Mouse (Mus musculus): ENCODE measurements around the gene Zkscan1. TPM values are rescaled to one million over a fixed set of nuclear protein-coding genes. Genes with fewer than 3 reads are reported as not detected.

The Zkscan1 gene
- polyA plus RNA-seq, 1 experiment, result 12.0 TPM

GRCm38 (mm10) chr5:138085421-138085911, 582 bp downstream of the Zkscan1 start:
- H3K4me1 ChIP-seq (ENCODE audit: control insufficient read depth, insufficient read depth, low read length), result peaks cover 5% of the 10 kb centered on the region; the same call in 1 of the 2 replicates
- H3K4me3 ChIP-seq (ENCODE audit: insufficient read depth, low read length), result peak overlapping the region; percentile 96
- TF ChIP-seq CTCF (IDR thresholded peaks at IDR 0.05; ENCODE audit: low read depth, low read length) (no peak), POLR2A (IDR thresholded peaks at IDR 0.05; ENCODE audit: borderline replicate concordance, low read depth, low read length) (no peak)
- H3K27ac ChIP-seq (ENCODE audit: insufficient read depth, low read depth, low read length), result peak overlapping the region; percentile 68

- H3K4me1 ChIP-seq (ENCODE audit: control insufficient read depth, insufficient read depth, low read length), result peaks cover 5% of the 10 kb centered on the region; the same call in 1 of the 2 replicates
- no peak overlapping the region for H3K4me3 ChIP-seq (ENCODE audit: insufficient read depth, low read length)
- H3K27ac ChIP-seq (ENCODE audit: insufficient read depth, low read depth, low read length), result no peak overlapping the region
- TF ChIP-seq CTCF (IDR thresholded peaks at IDR 0.05; ENCODE audit: low read depth, low read length) (no peak), POLR2A (IDR thresholded peaks at IDR 0.05; ENCODE audit: borderline replicate concordance, low read depth, low read length) (no peak)
Observed at GRCm38 (mm10) chr5:138086842-138087241, 2.0 kb downstream of the Zkscan1 start.

- H3K27ac ChIP-seq (ENCODE audit: insufficient read depth, low read depth, low read length), result no peak overlapping the region
- no peak overlapping the region for H3K4me3 ChIP-seq (ENCODE audit: insufficient read depth, low read length)
- peaks cover 5% of the 10 kb centered on the region; the same call in 1 of the 2 replicates for H3K4me1 ChIP-seq (ENCODE audit: control insufficient read depth, insufficient read depth, low read length)
- TF ChIP-seq CTCF (IDR thresholded peaks at IDR 0.05; ENCODE audit: low read depth, low read length), result no peak
Observed at GRCm38 (mm10) chr5:138088366-138088765, 3.5 kb downstream of the Zkscan1 start.

- Histone ChIP-seq H3K4me1 (ENCODE audit: control insufficient read depth, insufficient read depth, low read length) (peaks cover 5% of the 10 kb centered on the region; the same call in 1 of the 2 replicates), H3K27ac (ENCODE audit: insufficient read depth, low read depth, low read length) (no peak overlapping the region), H3K4me3 (ENCODE audit: insufficient read depth, low read length) (no peak overlapping the region)
- no peak for TF ChIP-seq CTCF (IDR thresholded peaks at IDR 0.05; ENCODE audit: low read depth, low read length)
- no peak for TF ChIP-seq POLR2A (IDR thresholded peaks at IDR 0.05; ENCODE audit: borderline replicate concordance, low read depth, low read length)
Observed at GRCm38 (mm10) chr5:138089108-138089551, 4.2 kb downstream of the Zkscan1 start.

GRCm38 (mm10) chr5:138090271-138090670, 5.4 kb downstream of the Zkscan1 start:
- Histone ChIP-seq H3K4me3 (ENCODE audit: insufficient read depth, low read length) (no peak overlapping the region), H3K4me1 (ENCODE audit: control insufficient read depth, insufficient read depth, low read length) (peaks cover 5% of the 10 kb centered on the region; the same call in 1 of the 2 replicates), H3K27ac (ENCODE audit: insufficient read depth, low read depth, low read length) (no peak overlapping the region)
- TF ChIP-seq POLR2A (IDR thresholded peaks at IDR 0.05; ENCODE audit: borderline replicate concordance, low read depth, low read length) (no peak), CTCF (IDR thresholded peaks at IDR 0.05; ENCODE audit: low read depth, low read length) (peak; percentile 53)

GRCm38 (mm10) chr5:138090737-138091136, 5.9 kb downstream of the Zkscan1 start:
- Histone ChIP-seq H3K4me3 (ENCODE audit: insufficient read depth, low read length) (no peak overlapping the region), H3K4me1 (ENCODE audit: control insufficient read depth, insufficient read depth, low read length) (peaks cover 5% of the 10 kb centered on the region; the same call in 1 of the 2 replicates), H3K27ac (ENCODE audit: insufficient read depth, low read depth, low read length) (no peak overlapping the region)
- no peak for TF ChIP-seq CTCF (IDR thresholded peaks at IDR 0.05; ENCODE audit: low read depth, low read length)
- no peak for TF ChIP-seq POLR2A (IDR thresholded peaks at IDR 0.05; ENCODE audit: borderline replicate concordance, low read depth, low read length)

DNA sequence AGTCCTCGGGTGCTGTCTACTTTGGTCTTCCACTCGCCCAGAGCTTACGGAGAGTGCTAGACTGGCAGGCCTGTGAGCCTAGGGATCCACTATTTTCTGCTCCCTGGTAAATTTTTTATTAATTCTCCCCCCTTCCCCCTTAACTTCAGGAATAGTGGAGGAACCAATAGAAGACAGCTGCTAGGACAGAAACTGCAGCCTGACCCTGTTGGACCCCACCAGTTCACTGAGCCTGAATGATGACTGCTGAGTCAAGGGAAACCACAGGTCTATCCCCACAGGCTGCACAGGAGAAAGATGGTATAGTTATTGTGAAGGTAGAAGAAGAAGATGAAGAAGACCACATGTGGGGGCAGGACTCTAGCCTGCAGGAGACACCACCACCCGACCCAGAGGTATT, 7.9 kb downstream of the Zkscan1 start:
- TF ChIP-seq POLR2A (IDR thresholded peaks at IDR 0.05; ENCODE audit: borderline replicate concordance, low read depth, low read length) (no peak), CTCF (IDR thresholded peaks at IDR 0.05; ENCODE audit: low read depth, low read length) (no peak)
- Histone ChIP-seq H3K4me1 (ENCODE audit: control insufficient read depth, insufficient read depth, low read length) (0 out of 2 replicates have a peak, but pooled peaks cover 2% of the 10 kb centered on the region), H3K27ac (ENCODE audit: insufficient read depth, low read depth, low read length) (no peak overlapping the region), H3K4me3 (ENCODE audit: insufficient read depth, low read length) (no peak overlapping the region)

- no peak overlapping the region for H3K27ac ChIP-seq (ENCODE audit: insufficient read depth, low read depth, low read length)
- TF ChIP-seq POLR2A (IDR thresholded peaks at IDR 0.05; ENCODE audit: borderline replicate concordance, low read depth, low read length) (no peak), CTCF (IDR thresholded peaks at IDR 0.05; ENCODE audit: low read depth, low read length) (no peak)
- no peaks in the 10 kb centered on the region for H3K4me1 ChIP-seq (ENCODE audit: control insufficient read depth, insufficient read depth, low read length)
- H3K4me3 ChIP-seq (ENCODE audit: insufficient read depth, low read length), result no peak overlapping the region
Observed at GRCm38 (mm10) chr5:138094474-138094873, 9.6 kb downstream of the Zkscan1 start.

DNA sequence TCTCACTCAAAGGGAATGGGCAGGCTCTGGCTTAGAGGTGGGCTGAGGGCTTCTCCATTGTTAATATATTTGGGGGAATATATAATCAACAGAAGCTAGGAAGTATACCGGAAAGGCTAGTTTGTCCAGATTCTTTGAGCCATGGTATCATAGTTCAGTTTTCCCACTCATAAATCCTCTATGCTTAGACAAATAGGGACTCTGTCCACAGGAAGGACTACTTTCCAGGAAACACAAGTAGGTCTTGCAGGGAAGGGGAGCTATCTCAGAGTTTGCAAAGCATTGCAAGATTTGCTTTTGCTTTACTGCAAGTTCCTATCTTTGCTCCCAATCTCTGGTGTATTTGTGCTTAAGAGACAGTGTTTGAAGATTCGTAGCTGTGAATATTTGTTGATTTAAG, 20.1 kb downstream of the Zkscan1 start:
- Histone ChIP-seq H3K27ac (ENCODE audit: insufficient read depth, low read depth, low read length) (no peak overlapping the region), H3K4me3 (ENCODE audit: insufficient read depth, low read length) (no peak overlapping the region), H3K4me1 (ENCODE audit: control insufficient read depth, insufficient read depth, low read length) (no peaks in the 10 kb centered on the region)
- TF ChIP-seq POLR2A (IDR thresholded peaks at IDR 0.05; ENCODE audit: borderline replicate concordance, low read depth, low read length) (no peak), CTCF (IDR thresholded peaks at IDR 0.05; ENCODE audit: low read depth, low read length) (no peak)

GRCm38 (mm10) chr5:138107130-138107529, 22.2 kb downstream of the Zkscan1 start:
- Histone ChIP-seq H3K4me3 (ENCODE audit: insufficient read depth, low read length) (no peak overlapping the region), H3K27ac (ENCODE audit: insufficient read depth, low read depth, low read length) (no peak overlapping the region), H3K4me1 (ENCODE audit: control insufficient read depth, insufficient read depth, low read length) (no peaks in the 10 kb centered on the region)
- TF ChIP-seq POLR2A (IDR thresholded peaks at IDR 0.05; ENCODE audit: borderline replicate concordance, low read depth, low read length) (no peak), CTCF (IDR thresholded peaks at IDR 0.05; ENCODE audit: low read depth, low read length) (no peak)

Data from bone marrow macrophage, adult 2 months (primary cell).